Mouse (Mus musculus) liver, embryonic 11.5 days (tissue): ENCODE data around the gene Acsl5. TPM values are rescaled to one million over a fixed set of nuclear protein-coding genes. Genes with fewer than 3 reads are reported as not detected.

Experiments used
- ATAC-seq: fragments of 200-750 bp; cut with Nextera tagmentation; replicated peaks from 2 replicates; pipeline ENCODE4 v1.8.0; 2017; ENCODE audit warnings: moderate number of reproducible peaks, mild to moderate bottlenecking, moderate TSS enrichment, moderate library complexity; ENCODE audit not compliant: low FRiP score
- DNase-seq: peaks from one replicate; pipeline ENCODE4 v3.0.0-alpha.2; 2017; ENCODE audit warnings: low spot score
- H3K27ac ChIP-seq: fragments of 300-500 bp; sonication (generic); 2 replicates; pipeline ENCODE4 v1.5.1; 2014; ENCODE audit warnings: mild to moderate bottlenecking, low read depth, low read length, control low read depth
- H3K27me3 ChIP-seq: fragments of 300-500 bp; sonication (generic); replicated peaks from 2 replicates; pipeline ENCODE4 v1.6.1; 2014; ENCODE audit warnings: low read length, mixed read lengths; ENCODE audit not compliant: control insufficient read depth, insufficient read depth
- H3K36me3 ChIP-seq: fragments of 300-500 bp; sonication (generic); 2 replicates; pipeline ENCODE4 v1.6.1; 2014; ENCODE audit warnings: mild to moderate bottlenecking, low read length, moderate library complexity, mixed read lengths; ENCODE audit not compliant: control insufficient read depth, insufficient read depth
- H3K4me1 ChIP-seq: fragments of 300-500 bp; sonication (generic); replicated peaks from 2 replicates; pipeline ENCODE4 v1.6.1; 2014; ENCODE audit warnings: low read length, mixed read lengths; ENCODE audit not compliant: control insufficient read depth, insufficient read depth
- H3K4me2 ChIP-seq: fragments of 300-500 bp; sonication (generic); 2 replicates; pipeline ENCODE4 v1.6.1; 2014; ENCODE audit warnings: mild to moderate bottlenecking, control low read depth, moderate library complexity
- H3K4me3 ChIP-seq: fragments of 300-500 bp; sonication (generic); 2 replicates; pipeline ENCODE4 v1.5.1; 2014; ENCODE audit warnings: low read depth, low read length, control low read depth
- H3K9ac ChIP-seq: fragments of 300-500 bp; sonication (generic); 2 replicates; pipeline ENCODE4 v1.6.1; 2014; ENCODE audit warnings: low read depth, low read length, control low read depth
- H3K9me3 ChIP-seq: fragments of 300-500 bp; sonication (generic); 2 replicates; pipeline ENCODE4 v1.6.1; 2016; ENCODE audit warnings: low read length, inconsistent platforms, mixed read lengths; ENCODE audit not compliant: control insufficient read depth
- WGBS: fragments of 180-500 bp; shearing (Covaris S2); extraction: QIAGEN DNeasy Blood & Tissue Kit; methylation state at CpG from one replicate; pipeline ENCODE4 v1.1.7; 2014; 5-methylcytosine and 5-hydroxymethylcytosine counted together
- polyA plus RNA-seq: library from polyadenylated mRNA; unstranded; fragments of >200 nt; fragmentation: Nextera tagmentation; extraction: Ambion mirVana; gene quantifications from 2 replicates; pipeline ENCODE4 v1.2.1, GENCODE M21; 2014

Gene Acsl5
- polyA plus RNA-seq, 1 experiment from 2014 or later = 125 TPM

- no peaks in the 10 kb centered on the region for H3K27me3 ChIP-seq
- H3K4me2 ChIP-seq = no peak overlapping the region
- peaks cover 25% of the 10 kb centered on the region for H3K36me3 ChIP-seq
- WGBS = 87% methylated on average over 5 of the region's 5 CpGs
- H3K4me3 ChIP-seq = no peak overlapping the region
- DNase-seq (no peak), ATAC-seq (no peak)
- H3K4me1 ChIP-seq = peaks cover 13% of the 10 kb centered on the region
- H3K27ac ChIP-seq = no peak overlapping the region
- no peak overlapping the region for H3K9ac ChIP-seq
- H3K9me3 ChIP-seq = no peaks in the 10 kb centered on the region
Observed at GRCm38 (mm10) chr19:55297961-55298360, 46.2 kb downstream of the Acsl5 start.

- H3K4me3 ChIP-seq = no peak overlapping the region
- no peak overlapping the region for H3K9ac ChIP-seq
- H3K9me3 ChIP-seq = no peaks in the 10 kb centered on the region
- WGBS = 88% methylated on average over 1 of the region's 1 CpGs
- H3K4me2 ChIP-seq = no peak overlapping the region
- H3K27me3 ChIP-seq = no peaks in the 10 kb centered on the region
- ATAC-seq = 0 out of 2 replicates have a peak, but pooled peaks have one; percentile 34
- no peak for DNase-seq
- H3K27ac ChIP-seq = no peak overlapping the region
- peaks cover 7% of the 10 kb centered on the region for H3K4me1 ChIP-seq
- H3K36me3 ChIP-seq = peaks cover 25% of the 10 kb centered on the region
Observed at GRCm38 (mm10) chr19:55299378-55299777, 47.6 kb downstream of the Acsl5 start.

GRCm38 (mm10) chr19:55300525-55300924 is 48.8 kb downstream of the Acsl5 start:
- Histone ChIP-seq H3K4me1 (peaks cover 3% of the 10 kb centered on the region), H3K27ac (no peak overlapping the region), H3K9ac (no peak overlapping the region), H3K27me3 (no peaks in the 10 kb centered on the region), H3K9me3 (no peaks in the 10 kb centered on the region), H3K4me2 (no peak overlapping the region), H3K36me3 (peaks cover 21% of the 10 kb centered on the region), H3K4me3 (no peak overlapping the region)
- 86% methylated on average over 3 of the region's 3 CpGs for WGBS
- DNase-seq = no peak
- no peak for ATAC-seq

GRCm38 (mm10) chr19:55305024-55305423 is 53.3 kb downstream of the Acsl5 start:
- ATAC-seq = no peak
- no peak for DNase-seq
- Histone ChIP-seq H3K9ac (no peak overlapping the region), H3K4me2 (no peak overlapping the region), H3K36me3 (peaks cover 15% of the 10 kb centered on the region), H3K4me1 (no peaks in the 10 kb centered on the region), H3K4me3 (no peak overlapping the region), H3K27me3 (no peaks in the 10 kb centered on the region), H3K9me3 (no peaks in the 10 kb centered on the region), H3K27ac (no peak overlapping the region)

- Histone ChIP-seq H3K9ac (no peak overlapping the region), H3K4me2 (no peak overlapping the region), H3K36me3 (peaks cover 21% of the 10 kb centered on the region), H3K9me3 (no peaks in the 10 kb centered on the region), H3K27me3 (no peaks in the 10 kb centered on the region), H3K4me3 (no peak overlapping the region), H3K27ac (no peak overlapping the region), H3K4me1 (peaks cover 16% of the 10 kb centered on the region)
- DNase-seq = no peak
- WGBS = 90% methylated on average over 8 of the region's 8 CpGs
- ATAC-seq = no peak
Observed at GRCm38 (mm10) chr19:55311874-55312273, 60.1 kb downstream of the Acsl5 start.

- Histone ChIP-seq H3K9ac (no peak overlapping the region), H3K4me1 (peaks cover 21% of the 10 kb centered on the region), H3K4me2 (peak overlapping the region; percentile 28; the same call in 1 of the 2 replicates), H3K9me3 (no peaks in the 10 kb centered on the region), H3K36me3 (peaks cover 18% of the 10 kb centered on the region), H3K4me3 (no peak overlapping the region), H3K27me3 (no peaks in the 10 kb centered on the region), H3K27ac (no peak overlapping the region)
- no peak for DNase-seq
- 100% methylated on average over 2 of the region's 2 CpGs for WGBS
- ATAC-seq = no peak
Observed at GRCm38 (mm10) chr19:55313649-55314048, 61.9 kb downstream of the Acsl5 start.

GRCm38 (mm10) chr19:55315452-55316108 is 63.8 kb downstream of the Acsl5 start, which contains the start of gene Zdhhc6:
Gene Zdhhc6 (minus strand): TSS chr19:55316032.
- peaks cover 21% of the 10 kb centered on the region for H3K4me1 ChIP-seq
- H3K4me3 ChIP-seq = peak within 1 kb of the TSS; percentile 82
- no peaks in the 10 kb centered on the region for H3K9me3 ChIP-seq
- H3K36me3 ChIP-seq = peaks cover 10% of the 10 kb centered on the region
- peak; percentile 74 for ATAC-seq
- DNase-seq = peak; percentile 90
- peak within 1 kb of the TSS; percentile 83 for H3K4me2 ChIP-seq
- no peaks in the 10 kb centered on the region for H3K27me3 ChIP-seq
- H3K27ac ChIP-seq = peak within 1 kb of the TSS; percentile 83
- peak within 1 kb of the TSS; percentile 79 for H3K9ac ChIP-seq
- WGBS = 0% methylated on average over 60 of the region's 60 CpGs

- Histone ChIP-seq H3K36me3 (peaks cover 9% of the 10 kb centered on the region; the same call in 1 of the 2 replicates), H3K4me2 (peak within 1 kb of the TSS; percentile 83), H3K4me3 (peak within 1 kb of the TSS; percentile 82), H3K27ac (peak within 1 kb of the TSS; percentile 83), H3K9me3 (no peaks in the 10 kb centered on the region), H3K27me3 (no peaks in the 10 kb centered on the region), H3K9ac (peak within 1 kb of the TSS; percentile 79), H3K4me1 (peaks cover 21% of the 10 kb centered on the region)
- under 1% methylated on average over 48 of the region's 48 CpGs for WGBS
- ATAC-seq (peak; percentile 91), DNase-seq (peak; percentile 84)
Observed at GRCm38 (mm10) chr19:55316109-55316714, 64.5 kb downstream of the Acsl5 start, which contains the start of gene Vti1a. Gene Vti1a (plus strand): TSS chr19:55316295.

GRCm38 (mm10) chr19:55316901-55317300 is 65.2 kb downstream of the Acsl5 start:
- Histone ChIP-seq H3K36me3 (peaks cover 6% of the 10 kb centered on the region; the same call in 1 of the 2 replicates), H3K9ac (peak overlapping the region; percentile 79), H3K27ac (no peak overlapping the region), H3K4me2 (peak overlapping the region; percentile 83), H3K4me3 (peak overlapping the region; percentile 82), H3K4me1 (peaks cover 21% of the 10 kb centered on the region), H3K27me3 (no peaks in the 10 kb centered on the region), H3K9me3 (no peaks in the 10 kb centered on the region)
- no peak for DNase-seq
- WGBS = 38% methylated on average over 10 of the region's 10 CpGs
- ATAC-seq = no peak
